Mouse (Mus musculus) kidney, embryonic 16.5 days (tissue): Measurements from ENCODE around the gene Rabl2. TPM values are rescaled to one million over a fixed set of nuclear protein-coding genes. Genes with fewer than 3 reads are reported as not detected.

Experiments
- ATAC-seq: fragments of 200-750 bp; cut with Nextera tagmentation; 2 replicates; pipeline ENCODE4 v1.8.0; 2017; ENCODE audit warnings: moderate TSS enrichment; ENCODE audit not compliant: low FRiP score, low TSS enrichment
- H3K27ac ChIP-seq: fragments of 300-500 bp; sonication (generic); 2 replicates; pipeline ENCODE4 v1.5.1; 2014; ENCODE audit warnings: low read length
- H3K27me3 ChIP-seq: fragments of 300-500 bp; sonication (generic); 2 replicates; pipeline ENCODE4 v1.6.1; 2014; ENCODE audit warnings: low read length, control low read depth, mixed read lengths; ENCODE audit not compliant: insufficient read depth
- H3K36me3 ChIP-seq: fragments of 300-500 bp; sonication (generic); 2 replicates; pipeline ENCODE4 v1.6.1; 2014; ENCODE audit warnings: low read length, control low read depth, mixed read lengths; ENCODE audit not compliant: insufficient read depth
- H3K4me1 ChIP-seq: fragments of 300-500 bp; sonication (generic); 2 replicates; pipeline ENCODE4 v1.6.1; 2014; ENCODE audit warnings: low read length, control low read depth, mixed read lengths; ENCODE audit not compliant: insufficient read depth
- H3K4me2 ChIP-seq: fragments of 300-500 bp; sonication (generic); replicated peaks from 2 replicates; pipeline ENCODE4 v1.6.1; 2014; ENCODE audit warnings: low read depth, low read length
- H3K4me3 ChIP-seq: fragments of 300-500 bp; sonication (generic); 2 replicates; pipeline ENCODE4 v1.5.1; 2014; ENCODE audit warnings: mild to moderate bottlenecking, low read length
- H3K9ac ChIP-seq: fragments of 300-500 bp; sonication (generic); replicated peaks from 2 replicates; pipeline ENCODE4 v1.6.1; 2014; ENCODE audit warnings: low read length
- H3K9me3 ChIP-seq: fragments of 300-500 bp; sonication (generic); 2 replicates; pipeline ENCODE4 v1.6.1; 2016; ENCODE audit warnings: low read length, control low read depth
- WGBS: fragments of 180-500 bp; shearing (Covaris S2); extraction: QIAGEN DNeasy Blood & Tissue Kit; methylation state at CpG from one replicate; pipeline ENCODE4 v1.1.7; 2014; 5-methylcytosine and 5-hydroxymethylcytosine counted together
- polyA plus RNA-seq: library from polyadenylated mRNA; unstranded; fragments of >200 nt; fragmentation: Nextera tagmentation; extraction: Ambion mirVana; gene quantifications from 2 replicates; pipeline ENCODE4 v1.2.1, GENCODE M21; 2015

Gene Rabl2
- polyA plus RNA-seq, 1 experiment from 2014 or later = 56.1 TPM

DNA sequence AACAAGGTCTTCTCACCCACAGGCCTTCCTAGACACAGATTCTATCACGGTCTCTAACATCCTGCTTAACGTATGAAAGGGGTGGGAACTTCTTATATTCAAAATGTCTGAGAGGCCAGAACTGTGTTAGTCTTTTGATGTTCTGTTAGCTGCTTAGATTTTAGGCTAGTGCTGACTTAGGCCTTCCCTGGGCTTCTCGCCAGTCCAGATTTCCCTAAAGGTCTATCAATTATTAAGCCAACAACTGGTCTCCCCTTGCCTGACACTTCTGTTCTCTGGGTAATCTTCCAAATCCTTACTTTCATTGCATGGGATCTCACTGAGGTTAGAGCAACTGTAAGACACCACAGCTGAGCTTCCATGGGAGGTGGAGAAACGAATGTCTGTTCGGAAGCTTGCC is 2.6 kb downstream of the Rabl2 start:
- Histone ChIP-seq H3K4me3 (no peak overlapping the region), H3K27ac (no peak overlapping the region), H3K9ac (no peak overlapping the region), H3K36me3 (peaks cover 6% of the 10 kb centered on the region; the same call in 1 of the 2 replicates), H3K9me3 (no peaks in the 10 kb centered on the region), H3K4me1 (peaks cover 17% of the 10 kb centered on the region), H3K27me3 (no peaks in the 10 kb centered on the region), H3K4me2 (no peak overlapping the region)
- 76% methylated on average over 5 of the region's 5 CpGs for WGBS
- ATAC-seq = no peak

DNA sequence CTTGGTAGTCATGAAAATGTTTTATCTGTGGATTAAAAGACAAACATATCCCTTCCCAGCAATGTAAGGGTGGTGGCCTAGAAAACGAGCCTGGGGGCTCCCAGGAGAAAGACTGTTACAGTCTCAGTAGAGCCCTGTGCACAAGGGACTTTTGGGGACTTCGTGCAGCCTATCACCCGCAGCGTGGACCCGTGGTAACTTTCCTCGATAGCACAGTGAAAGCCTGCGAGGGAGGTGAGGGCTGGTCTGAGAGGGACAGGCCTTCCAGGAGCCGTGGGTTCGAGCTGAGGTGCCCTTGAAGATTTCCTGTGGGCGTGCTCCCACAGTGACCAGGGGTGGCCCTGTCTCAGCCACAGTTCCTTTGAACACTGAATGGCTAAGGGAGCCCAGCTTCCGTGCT is 6.1 kb downstream of the Rabl2 start:
- ATAC-seq = no peak
- H3K4me3 ChIP-seq = no peak overlapping the region
- peaks cover 17% of the 10 kb centered on the region; the same call in 1 of the 2 replicates for H3K36me3 ChIP-seq
- no peaks in the 10 kb centered on the region for H3K9me3 ChIP-seq
- H3K27ac ChIP-seq = no peak overlapping the region
- no peak overlapping the region for H3K4me2 ChIP-seq
- no peak overlapping the region for H3K9ac ChIP-seq
- no peaks in the 10 kb centered on the region for H3K27me3 ChIP-seq
- WGBS = 92% methylated on average over 11 of the region's 11 CpGs
- peaks cover 7% of the 10 kb centered on the region for H3K4me1 ChIP-seq

DNA sequence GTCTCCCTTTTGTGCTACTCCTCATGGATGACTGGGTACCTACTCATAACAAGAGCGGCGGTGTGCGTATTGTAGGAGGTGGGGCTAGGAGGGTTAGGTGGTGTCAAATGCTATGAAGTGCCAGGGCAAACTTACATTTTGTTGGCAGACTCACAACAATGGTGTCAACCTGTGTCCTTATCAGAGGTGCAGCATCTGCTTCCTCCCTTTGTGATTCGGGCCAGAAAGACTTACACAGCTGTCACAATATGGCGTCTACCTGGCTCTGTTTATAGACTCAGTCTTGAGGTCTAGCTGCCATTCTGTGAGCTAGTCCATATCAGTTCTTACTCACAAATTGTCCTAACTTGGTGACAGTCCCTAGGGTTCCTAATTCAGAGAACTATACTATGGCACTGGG is 6.6 kb downstream of the Rabl2 start:
- Histone ChIP-seq H3K36me3 (peaks cover 17% of the 10 kb centered on the region; the same call in 1 of the 2 replicates), H3K9ac (no peak overlapping the region), H3K4me2 (no peak overlapping the region), H3K4me1 (peaks cover 7% of the 10 kb centered on the region; the same call in 1 of the 2 replicates), H3K4me3 (no peak overlapping the region), H3K27ac (no peak overlapping the region), H3K27me3 (no peaks in the 10 kb centered on the region), H3K9me3 (no peaks in the 10 kb centered on the region)
- WGBS = 76% methylated on average over 5 of the region's 5 CpGs
- ATAC-seq = no peak

DNA sequence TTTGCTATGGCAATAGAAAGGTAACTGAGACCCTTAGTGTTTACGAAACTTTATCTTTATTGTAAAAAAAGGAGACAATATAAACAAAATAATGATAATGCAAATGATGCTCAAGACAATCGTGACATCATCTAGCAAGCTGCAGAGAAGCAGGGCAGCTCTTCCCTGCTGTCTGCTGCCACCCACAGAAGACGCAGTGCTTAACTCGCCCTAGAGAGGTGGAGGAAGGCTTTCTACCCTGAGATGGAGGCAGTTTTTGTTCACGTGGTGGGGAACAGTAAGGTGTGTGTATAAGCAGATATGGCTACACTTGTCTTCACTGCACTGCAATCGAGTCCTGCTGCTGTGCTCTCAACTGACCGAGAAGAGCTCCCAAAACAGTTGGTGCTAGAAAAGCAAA is 9.2 kb downstream of the Rabl2 start:
- Histone ChIP-seq H3K36me3 (peaks cover 17% of the 10 kb centered on the region; the same call in 1 of the 2 replicates), H3K27me3 (no peaks in the 10 kb centered on the region), H3K4me1 (no peaks in the 10 kb centered on the region), H3K4me2 (no peak overlapping the region), H3K9me3 (no peaks in the 10 kb centered on the region), H3K27ac (no peak overlapping the region), H3K4me3 (no peak overlapping the region), H3K9ac (no peak overlapping the region)
- no peak for ATAC-seq
- 93% methylated on average over 7 of the region's 7 CpGs for WGBS

DNA sequence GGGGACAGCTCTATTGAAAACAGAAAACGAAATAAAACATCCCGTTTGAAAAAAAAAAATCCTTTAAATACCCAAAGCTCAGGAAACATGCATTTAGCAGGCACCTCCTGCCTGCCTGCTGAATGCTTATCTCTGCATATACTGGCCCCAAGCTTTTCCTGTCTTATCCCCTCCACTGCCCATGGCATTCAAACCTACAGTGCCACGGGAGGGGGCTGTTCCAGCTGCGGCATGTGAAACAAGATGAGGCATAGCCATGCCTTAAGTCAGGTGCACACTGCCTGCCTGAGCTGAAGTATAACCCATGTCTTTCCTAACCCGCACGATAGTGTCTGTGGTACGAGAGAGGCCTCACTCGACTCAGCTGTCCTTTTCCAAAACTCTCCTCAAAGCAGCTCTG is 19.6 kb downstream of the Rabl2 start:
- Histone ChIP-seq H3K27me3 (no peaks in the 10 kb centered on the region), H3K27ac (no peak overlapping the region), H3K4me1 (no peaks in the 10 kb centered on the region), H3K4me2 (no peak overlapping the region), H3K9ac (no peak overlapping the region), H3K9me3 (no peaks in the 10 kb centered on the region), H3K36me3 (no peaks in the 10 kb centered on the region), H3K4me3 (no peak overlapping the region)
- WGBS = 66% methylated on average over 8 of the region's 8 CpGs
- no peak for ATAC-seq

DNA sequence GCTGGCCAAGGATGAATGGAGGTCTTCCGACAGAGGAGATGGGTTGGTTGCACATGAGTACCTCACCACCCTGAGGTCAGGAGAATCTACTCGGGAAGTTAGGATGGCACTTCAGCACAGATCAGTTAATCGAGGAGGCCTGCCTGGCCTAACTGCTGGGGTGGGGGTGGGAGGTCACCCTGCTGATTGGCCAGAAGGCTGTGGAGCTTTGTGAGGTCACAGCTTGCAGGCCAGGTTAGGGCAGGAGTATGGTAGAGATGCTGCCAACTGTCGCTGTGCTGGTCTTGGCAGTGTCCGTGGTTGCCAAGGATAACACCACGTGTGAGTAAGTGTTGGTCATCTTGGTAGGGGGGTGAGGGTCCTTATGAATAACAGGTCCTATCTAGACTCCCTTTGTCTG is 23.6 kb downstream of the Rabl2 start, which contains the start of gene Acr:
TSS of gene Acr (plus strand) at position 213 of the 400 bp plus-strand sequence.
- ATAC-seq = no peak
- no peaks in the 10 kb centered on the region for H3K36me3 ChIP-seq
- no peaks in the 10 kb centered on the region for H3K27me3 ChIP-seq
- no peaks in the 10 kb centered on the region for H3K9me3 ChIP-seq
- H3K4me1 ChIP-seq = no peaks in the 10 kb centered on the region
- H3K9ac ChIP-seq = no peak within 1 kb of the TSS
- H3K27ac ChIP-seq = no peak within 1 kb of the TSS
- WGBS = 73% methylated on average over 6 of the region's 6 CpGs
- H3K4me3 ChIP-seq = no peak within 1 kb of the TSS
- no peak within 1 kb of the TSS for H3K4me2 ChIP-seq

DNA sequence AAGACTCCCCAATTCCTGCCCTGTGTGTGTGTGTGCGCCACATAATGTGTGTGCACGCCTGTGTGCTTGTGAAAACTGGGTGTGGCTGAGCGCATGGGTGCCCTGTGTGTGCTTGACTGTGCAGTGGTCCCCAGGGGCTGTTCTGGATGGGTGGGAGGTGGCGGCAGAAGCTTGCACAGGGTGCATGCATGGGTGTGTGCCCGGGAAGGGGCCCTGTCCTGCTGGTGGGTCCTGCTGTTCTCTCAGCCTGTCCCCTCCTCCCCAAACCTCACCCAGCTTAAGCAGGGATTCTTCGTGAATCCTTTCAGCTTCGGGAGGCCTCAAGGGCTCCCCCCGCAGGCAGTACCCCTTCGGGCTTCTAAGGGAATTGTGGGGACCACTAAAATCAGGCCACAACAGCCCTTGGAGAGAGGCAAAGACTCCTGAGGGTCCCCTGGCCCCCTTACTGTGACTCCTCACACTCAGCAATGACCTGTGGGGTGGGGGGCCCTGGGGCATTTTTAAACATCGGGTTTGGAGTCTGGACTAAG is 32.5 kb downstream of the Rabl2 start:
- ATAC-seq = peak; percentile 9; the same call in 1 of the 2 replicates
- Histone ChIP-seq H3K27me3 (peaks cover 33% of the 10 kb centered on the region), H3K4me3 (no peak overlapping the region), H3K4me1 (peaks cover 25% of the 10 kb centered on the region), H3K9me3 (no peaks in the 10 kb centered on the region), H3K27ac (no peak overlapping the region), H3K36me3 (no peaks in the 10 kb centered on the region), H3K4me2 (no peak overlapping the region), H3K9ac (no peak overlapping the region)
- 47% methylated on average over 10 of the region's 10 CpGs for WGBS

DNA sequence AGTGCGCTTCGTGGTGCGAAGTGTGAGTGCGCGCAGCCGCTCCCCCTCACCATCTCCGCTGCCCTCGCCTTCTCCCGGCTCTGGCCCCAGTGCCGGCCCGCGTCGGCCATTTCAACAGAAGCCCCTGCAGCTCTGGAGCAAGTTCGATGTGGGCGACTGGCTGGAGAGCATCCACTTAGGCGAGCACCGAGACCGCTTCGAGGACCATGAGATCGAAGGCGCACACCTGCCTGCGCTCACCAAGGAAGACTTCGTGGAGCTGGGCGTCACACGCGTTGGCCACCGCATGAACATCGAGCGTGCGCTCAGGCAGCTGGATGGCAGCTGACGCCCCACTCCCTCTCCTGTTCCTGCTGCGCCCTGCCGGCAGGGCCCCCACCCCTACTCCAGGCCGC is 33.7 kb downstream of the Rabl2 start:
- H3K4me1 ChIP-seq = peaks cover 25% of the 10 kb centered on the region
- no peaks in the 10 kb centered on the region for H3K36me3 ChIP-seq
- no peaks in the 10 kb centered on the region for H3K9me3 ChIP-seq
- peaks cover 33% of the 10 kb centered on the region for H3K27me3 ChIP-seq
- no peak overlapping the region for H3K9ac ChIP-seq
- ATAC-seq = no peak
- H3K27ac ChIP-seq = no peak overlapping the region
- peak overlapping the region; percentile 54 for H3K4me2 ChIP-seq
- peak overlapping the region; percentile 33 for H3K4me3 ChIP-seq
- WGBS = 8% methylated on average over 33 of the region's 34 CpGs

DNA sequence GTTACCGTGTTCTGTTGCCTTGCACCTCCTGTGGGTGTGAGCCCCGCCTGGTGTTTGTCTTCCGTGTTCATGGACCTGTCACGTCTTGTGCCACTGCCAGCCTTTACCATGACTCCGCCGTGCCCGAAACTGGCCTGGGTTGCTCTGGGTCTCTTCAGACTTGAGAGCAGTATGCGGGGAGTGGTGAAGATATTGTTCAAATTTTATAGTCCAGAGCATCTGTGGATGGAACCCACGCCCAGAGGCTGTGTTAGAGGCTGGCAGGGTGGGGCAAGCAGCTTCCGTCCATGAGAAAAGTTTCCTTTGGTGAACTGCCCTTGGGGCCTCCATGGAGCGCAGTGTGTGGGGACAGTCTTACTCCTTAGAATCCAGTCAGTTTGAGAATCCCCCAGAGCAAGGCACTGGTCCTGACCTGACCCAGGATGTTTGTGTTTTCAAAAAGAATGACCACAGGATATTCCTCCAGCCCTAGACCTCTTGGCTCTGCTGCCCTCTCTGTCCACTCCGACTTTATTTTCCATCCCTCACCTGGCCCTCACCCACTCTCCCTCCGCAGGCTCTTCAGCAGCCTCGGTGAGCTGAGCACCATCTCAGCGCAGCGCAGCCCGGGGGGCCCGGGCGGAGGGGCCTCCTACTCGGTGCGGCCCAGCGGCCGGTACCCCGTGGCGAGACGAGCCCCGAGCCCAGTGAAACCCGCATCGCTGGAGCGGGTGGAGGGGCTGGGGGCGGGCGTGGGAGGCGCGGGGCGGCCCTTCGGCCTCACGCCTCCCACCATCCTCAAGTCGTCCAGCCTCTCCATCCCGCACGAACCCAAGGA is 34.3 kb downstream of the Rabl2 start:
- Histone ChIP-seq H3K4me1 (peaks cover 25% of the 10 kb centered on the region), H3K9ac (no peak overlapping the region), H3K27me3 (peaks cover 33% of the 10 kb centered on the region), H3K9me3 (no peaks in the 10 kb centered on the region), H3K4me3 (peak overlapping the region; percentile 33), H3K27ac (no peak overlapping the region), H3K36me3 (no peaks in the 10 kb centered on the region), H3K4me2 (peak overlapping the region; percentile 54)
- no peak for ATAC-seq
- 14% methylated on average over 40 of the region's 40 CpGs for WGBS
